Mouse (Mus musculus) kidney, adult 9 months (tissue): ENCODE data around the gene Aco2.

Source experiments
- DNase-seq: peaks from one replicate; pipeline ENCODE4 v3.0.0; 2022

The Aco2 gene

GRCm38 (mm10) chr15:81846755-81847154 lies 25.4 kb upstream of the Aco2 start:
- no peak for DNase-seq

DNA sequence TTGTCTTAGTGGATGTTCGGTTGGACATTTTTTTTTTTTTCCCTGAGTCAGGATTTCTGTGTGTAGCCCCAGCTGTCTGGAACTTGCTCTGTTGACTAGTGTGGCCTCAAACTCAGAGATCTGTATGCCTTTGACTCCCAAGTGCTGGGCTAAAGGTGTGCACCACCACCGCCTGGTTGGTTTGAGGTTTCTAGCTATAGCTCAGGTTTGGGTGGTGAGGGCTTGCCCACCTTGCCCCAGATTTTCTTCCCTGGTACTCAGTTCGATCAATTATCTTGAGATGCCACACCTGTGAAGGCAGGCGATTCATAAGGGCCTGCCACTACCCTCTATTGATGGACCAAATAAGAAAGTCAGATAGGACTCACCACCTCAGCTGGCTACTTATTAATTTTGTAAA lies 24.9 kb upstream of the Aco2 start:
- no peak for DNase-seq

GRCm38 (mm10) chr15:81847861-81848260 lies 24.2 kb upstream of the Aco2 start:
- DNase-seq, result no peak

- DNase-seq, result peak; percentile 82
These were observed 23.8 kb upstream of the Aco2 start for GRCm38 (mm10) chr15:81848301-81848700.

DNA sequence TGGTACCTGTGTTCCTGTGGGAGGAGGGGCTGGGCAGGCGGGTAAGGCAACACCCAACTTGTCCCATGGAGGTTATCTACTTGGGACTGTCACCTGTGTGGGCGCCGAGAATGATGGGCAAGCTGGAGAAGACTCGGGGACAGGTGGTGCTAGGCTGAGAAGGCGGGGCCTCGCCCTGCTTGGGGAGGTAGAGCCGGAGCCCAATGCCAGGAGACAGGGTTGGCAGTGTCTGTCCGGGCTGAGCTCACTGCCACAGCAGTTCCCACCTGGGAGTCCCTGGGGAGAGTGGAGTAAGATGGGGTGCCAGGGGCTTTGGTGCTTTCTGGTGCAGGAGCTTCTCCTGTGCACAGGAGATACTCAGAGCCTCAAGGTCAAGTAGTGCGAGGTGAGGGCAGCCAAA lies 23.0 kb upstream of the Aco2 start:
- DNase-seq, result no peak

DNA sequence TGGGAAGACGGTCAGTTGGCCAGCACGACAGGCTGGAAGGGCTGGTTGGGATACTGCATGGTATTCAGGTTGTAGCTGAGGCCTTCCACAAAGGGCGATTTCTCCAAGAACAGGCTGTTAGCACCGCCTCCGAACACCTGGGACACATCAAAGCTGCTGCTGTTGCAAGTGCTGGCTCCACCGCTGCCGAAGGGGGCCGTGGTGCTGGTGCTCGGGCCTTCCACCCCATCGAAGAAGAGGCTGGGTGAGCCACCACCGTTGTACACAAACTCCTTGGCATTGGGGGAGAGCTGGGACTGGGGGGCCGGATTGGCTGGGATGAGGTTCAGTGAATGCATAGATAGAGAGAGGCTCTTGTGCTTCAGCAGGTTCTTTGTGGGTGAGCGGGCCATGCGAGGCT lies 21.4 kb upstream of the Aco2 start:
- DNase-seq, result no peak

DNA sequence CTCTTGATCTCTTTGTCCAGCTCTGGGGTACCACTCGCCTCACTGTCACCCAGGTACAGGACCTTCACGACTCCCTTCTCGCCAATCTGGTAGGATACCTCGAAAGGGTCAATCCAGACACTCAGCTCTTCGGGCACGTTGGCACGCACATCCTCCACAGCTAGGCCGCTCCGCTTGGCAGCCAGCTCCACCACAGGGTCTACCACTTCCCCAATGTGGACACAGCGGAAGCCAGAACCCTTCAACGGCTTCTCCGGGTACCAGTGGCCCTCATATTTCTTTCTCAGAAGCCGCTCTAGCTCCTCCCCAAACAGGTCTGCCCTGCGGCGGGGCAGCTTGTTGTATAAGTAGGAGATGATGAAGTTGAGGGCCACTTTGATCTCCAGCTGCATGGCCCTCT lies 20.7 kb upstream of the Aco2 start:
- no peak for DNase-seq

GRCm38 (mm10) chr15:81852411-81853000 lies 19.6 kb upstream of the Aco2 start:
- no peak for DNase-seq

DNA sequence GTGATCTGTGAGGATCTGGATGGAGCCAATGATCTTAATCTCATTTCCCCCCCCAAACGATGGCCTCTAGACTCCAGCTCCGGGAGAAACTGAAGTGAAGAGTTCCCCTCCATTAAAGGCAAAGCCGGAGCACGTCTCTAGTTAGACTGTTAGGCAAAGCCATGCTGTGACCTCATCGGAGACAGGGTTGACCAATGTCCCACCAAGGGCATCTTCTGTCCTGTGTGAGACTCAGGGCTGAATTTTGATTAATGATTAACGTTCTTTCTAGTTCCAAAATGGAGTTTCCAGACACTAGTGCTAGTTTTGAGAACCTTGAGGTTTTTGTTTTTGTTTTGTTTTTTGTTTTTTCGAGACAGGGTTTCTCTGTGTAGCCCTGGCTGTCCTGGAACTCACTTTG lies 19.0 kb upstream of the Aco2 start:
- peak; percentile 70 for DNase-seq

DNA sequence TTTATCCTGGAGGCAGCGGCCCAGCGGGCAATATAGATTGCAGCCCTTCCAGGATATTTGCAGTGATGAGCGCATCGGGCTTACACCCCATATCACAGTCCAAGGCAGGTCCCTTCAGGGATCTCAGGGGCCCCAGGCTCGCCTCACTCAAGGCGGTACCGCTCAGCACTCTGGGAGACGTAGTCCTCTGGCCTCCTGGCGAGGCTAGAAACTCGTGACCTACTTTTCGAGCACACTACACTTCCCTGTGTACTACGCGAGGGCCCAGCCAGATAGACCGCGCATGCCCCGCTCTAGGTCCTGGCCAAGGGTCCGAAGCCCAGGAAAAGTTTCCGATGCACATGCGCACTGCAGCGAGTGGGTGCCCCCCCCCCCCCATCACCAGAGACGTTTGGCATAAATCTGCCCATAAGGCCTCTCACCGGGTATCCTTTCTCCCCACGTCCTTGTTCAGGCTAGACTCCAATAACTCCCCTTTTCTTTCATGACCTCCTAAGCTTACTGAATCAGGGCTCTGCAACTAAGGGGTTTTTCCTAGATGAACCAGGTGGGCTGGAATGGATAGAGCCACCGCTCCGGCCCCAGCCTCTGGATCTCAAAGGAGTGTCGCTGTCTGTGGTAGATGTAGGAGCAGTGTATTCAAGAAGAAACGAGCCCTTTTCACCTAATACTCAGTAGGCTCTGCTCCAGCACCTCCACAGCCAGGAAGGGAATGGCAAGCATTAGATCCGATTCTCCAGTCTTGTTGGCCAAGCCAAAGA lies 15.9 kb upstream of the Aco2 start:
- DNase-seq, result peak; percentile 93

- peak; percentile 49 for DNase-seq
These were observed 15.0 kb upstream of the Aco2 start for GRCm38 (mm10) chr15:81856938-81857723.

DNA sequence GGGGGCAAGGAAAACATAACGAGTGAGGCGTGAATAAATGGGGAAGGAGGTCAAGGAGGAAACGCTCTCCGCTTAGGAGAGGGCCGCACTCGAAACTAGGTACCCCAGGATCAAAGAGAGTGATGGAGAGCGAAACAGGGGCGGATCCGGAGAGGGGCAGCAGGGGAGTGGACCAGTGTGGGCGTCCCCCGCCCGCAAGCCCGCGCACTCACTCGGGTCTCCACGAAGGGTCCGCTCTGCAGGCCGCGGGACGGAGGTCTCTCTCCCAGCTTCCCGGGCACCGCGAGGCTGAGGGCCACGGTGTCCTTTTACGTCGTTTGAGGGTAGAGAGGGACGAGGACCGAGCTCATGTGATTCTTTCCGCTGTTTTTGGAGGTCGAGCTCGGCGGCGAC lies 14.4 kb upstream of the Aco2 start:
- no peak for DNase-seq

- DNase-seq, result peak; percentile 96
These were observed 14.0 kb upstream of the Aco2 start for GRCm38 (mm10) chr15:81858138-81858516.

DNA sequence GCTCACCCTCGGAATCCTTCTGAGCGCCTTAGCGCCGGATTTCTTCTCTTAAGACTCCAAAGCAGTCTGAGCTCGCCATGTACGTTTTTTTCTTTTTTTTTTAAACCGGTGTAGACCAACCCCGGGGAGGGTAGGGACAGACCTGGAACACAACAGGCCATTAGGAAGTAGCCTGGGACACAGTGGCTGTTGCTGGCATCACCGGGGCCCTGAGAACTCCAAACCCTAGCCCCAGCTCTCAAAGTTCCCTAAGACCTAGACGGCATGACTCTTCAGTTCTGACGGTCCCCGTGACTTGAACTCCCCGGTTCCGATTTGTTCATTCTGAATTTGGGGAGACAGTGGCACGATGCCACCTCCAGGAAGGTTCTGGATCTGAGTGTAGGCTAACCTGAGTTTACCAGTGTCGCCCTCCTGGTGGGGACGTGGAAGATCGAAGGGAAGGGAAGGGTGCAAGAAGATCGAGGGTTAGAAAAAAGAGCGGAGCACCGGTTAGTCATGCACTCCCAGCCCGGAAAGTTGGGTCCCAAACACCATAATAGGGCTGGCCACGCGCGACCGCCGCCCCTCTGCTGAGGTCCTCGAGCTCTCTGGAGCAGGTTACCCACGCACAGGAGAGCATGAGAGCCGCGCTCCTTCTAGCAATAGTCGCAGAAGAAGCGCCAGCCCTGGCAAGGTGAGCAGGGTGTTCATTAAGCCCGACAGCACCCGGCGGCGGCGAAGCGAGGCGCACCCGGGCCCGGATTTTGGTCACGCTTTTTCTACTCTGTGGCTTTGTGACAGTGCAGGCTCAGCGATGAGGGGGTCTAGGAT lies 13.4 kb upstream of the Aco2 start, which contains the start of gene Tob2:
Tob2 (minus strand) TSS at position 280 of the 813 bp plus-strand sequence.
- DNase-seq, result peak; percentile 82

GRCm38 (mm10) chr15:81859330-81860255 lies 12.5 kb upstream of the Aco2 start:
- peak; percentile 97 for DNase-seq

DNA sequence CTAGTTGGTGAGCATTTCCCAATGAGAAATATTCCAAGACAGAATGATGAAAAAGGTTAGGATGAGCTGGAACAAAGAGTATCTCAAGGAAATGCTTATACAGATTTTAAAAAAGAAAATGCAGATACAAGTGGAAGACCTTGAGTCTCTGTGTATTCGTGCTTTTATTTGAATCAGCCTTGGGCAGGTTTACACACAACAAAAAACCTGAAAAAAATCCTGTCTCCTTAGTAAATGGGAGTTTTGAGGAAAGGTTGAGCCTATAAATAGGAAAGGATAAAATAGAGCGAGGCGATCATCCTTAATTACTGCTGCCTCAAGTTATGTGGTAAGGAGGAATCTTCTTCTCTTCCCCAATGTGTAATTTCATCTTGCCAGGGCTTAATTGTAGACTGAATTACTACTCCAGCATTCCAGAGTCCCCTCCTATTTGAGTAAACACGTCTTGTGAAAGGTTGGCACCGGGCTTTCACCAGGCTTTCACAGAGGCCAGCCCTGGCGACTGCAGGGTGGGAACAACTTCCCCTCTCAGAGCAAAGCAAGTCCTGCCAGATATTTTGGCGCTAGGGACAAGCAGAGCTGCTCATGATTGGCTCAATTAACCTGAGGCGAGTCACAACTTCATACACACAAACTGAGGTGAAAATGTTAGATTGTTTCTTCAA lies 11.5 kb upstream of the Aco2 start:
- no peak for DNase-seq

DNA sequence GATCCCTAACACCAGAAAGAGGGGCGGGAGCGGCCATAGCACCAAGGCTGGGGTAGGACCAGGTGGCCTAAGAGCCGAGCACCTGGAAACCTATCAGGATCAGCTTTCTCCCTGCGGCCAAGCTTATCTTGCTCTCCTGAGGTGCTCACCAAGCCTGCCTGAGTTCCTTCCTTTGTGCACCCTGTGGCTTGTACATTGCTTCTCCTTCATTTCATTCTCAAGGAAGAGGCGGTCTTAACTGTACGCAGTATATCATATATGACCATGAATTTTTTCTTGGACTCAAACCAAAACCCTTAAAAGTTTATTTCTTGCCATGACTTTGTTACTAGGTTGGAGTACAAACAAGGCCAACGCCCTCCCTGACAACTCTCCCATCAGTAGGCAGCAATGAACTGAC lies 7.9 kb upstream of the Aco2 start:
- DNase-seq, result no peak

DNA sequence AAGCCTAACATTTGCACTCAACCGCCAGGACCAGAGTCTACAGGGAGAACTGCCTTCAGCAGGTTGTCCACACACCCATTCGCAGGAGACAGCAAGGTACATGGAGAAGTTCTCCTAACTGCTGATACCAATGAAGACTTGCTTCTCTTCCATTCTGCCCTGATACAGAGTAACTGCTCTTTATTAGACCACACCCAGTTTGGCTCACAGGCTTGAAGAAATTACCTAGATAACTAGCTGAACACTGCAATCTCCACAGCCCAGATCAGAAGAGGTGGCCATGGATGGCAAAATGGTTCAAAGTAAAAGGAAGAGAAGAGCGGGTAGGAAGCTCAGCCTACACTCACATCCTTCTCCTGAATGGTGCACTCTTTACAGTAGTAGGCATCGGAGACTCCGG lies 2.1 kb upstream of the Aco2 start:
- no peak for DNase-seq

- DNase-seq, result peak; percentile 91
These were observed 376 bp upstream of the Aco2 start, which contains the start of gene Phf5a for GRCm38 (mm10) chr15:81871604-81872261. TSS of gene Phf5a (minus strand) at chr15:81871911.

GRCm38 (mm10) chr15:81879531-81880401 lies 7.7 kb downstream of the Aco2 start:
- DNase-seq, result no peak
